Mouse (Mus musculus) hindbrain, embryonic 15.5 days (tissue): ENCODE results near the gene Tesc. TPM values are rescaled to one million over a fixed set of nuclear protein-coding genes. Genes with fewer than 3 reads are reported as not detected.

Source experiments
- ATAC-seq: fragments of 200-750 bp; cut with Nextera tagmentation; 2 replicates; pipeline ENCODE4 v1.8.0; 2017; ENCODE audit warnings: low read depth, moderate number of reproducible peaks, moderate TSS enrichment; ENCODE audit not compliant: low FRiP score
- H3K27ac ChIP-seq: fragments of 300-500 bp; sonication (generic); replicated peaks from 2 replicates; pipeline ENCODE4 v1.5.1; 2015; ENCODE audit warnings: mild to moderate bottlenecking, inconsistent platforms
- H3K27me3 ChIP-seq: fragments of 300-500 bp; sonication (generic); 2 replicates; pipeline ENCODE4 v1.6.1; 2015; ENCODE audit warnings: control low read depth, inconsistent platforms
- H3K36me3 ChIP-seq: fragments of 300-500 bp; sonication (generic); 2 replicates; pipeline ENCODE4 v1.6.1; 2015; ENCODE audit warnings: control low read depth, inconsistent platforms
- H3K4me1 ChIP-seq: fragments of 300-500 bp; sonication (generic); replicated peaks from 2 replicates; pipeline ENCODE4 v1.6.1; 2015; ENCODE audit warnings: control low read depth, inconsistent platforms
- H3K4me2 ChIP-seq: fragments of 300-500 bp; sonication (generic); 2 replicates; pipeline ENCODE4 v1.6.1; 2015; ENCODE audit warnings: moderate library complexity, mild to moderate bottlenecking, inconsistent platforms
- H3K4me3 ChIP-seq: fragments of 300-500 bp; sonication (generic); 2 replicates; pipeline ENCODE4 v1.5.1; 2015; ENCODE audit warnings: mild to moderate bottlenecking, inconsistent platforms
- H3K9ac ChIP-seq: fragments of 300-500 bp; sonication (generic); 2 replicates; pipeline ENCODE4 v1.6.1; 2015; ENCODE audit warnings: inconsistent platforms
- H3K9me3 ChIP-seq: fragments of 300-500 bp; sonication (generic); 2 replicates; pipeline ENCODE4 v1.6.1; 2016; ENCODE audit warnings: control low read depth, inconsistent platforms
- WGBS: fragments of 180-500 bp; shearing (Covaris S2); methylation state at CpG from one replicate; pipeline ENCODE4 v1.1.7; 2015; 5-methylcytosine and 5-hydroxymethylcytosine counted together
- polyA plus RNA-seq: library from polyadenylated mRNA; unstranded; fragments of >200 nt; fragmentation: Nextera tagmentation; extraction: Ambion mirVana; gene quantifications from 2 replicates; pipeline ENCODE4 v1.2.1, GENCODE M21; 2015

Tesc gene
- polyA plus RNA-seq, 1 experiment from 2014 or later: 2.9 TPM

DNA sequence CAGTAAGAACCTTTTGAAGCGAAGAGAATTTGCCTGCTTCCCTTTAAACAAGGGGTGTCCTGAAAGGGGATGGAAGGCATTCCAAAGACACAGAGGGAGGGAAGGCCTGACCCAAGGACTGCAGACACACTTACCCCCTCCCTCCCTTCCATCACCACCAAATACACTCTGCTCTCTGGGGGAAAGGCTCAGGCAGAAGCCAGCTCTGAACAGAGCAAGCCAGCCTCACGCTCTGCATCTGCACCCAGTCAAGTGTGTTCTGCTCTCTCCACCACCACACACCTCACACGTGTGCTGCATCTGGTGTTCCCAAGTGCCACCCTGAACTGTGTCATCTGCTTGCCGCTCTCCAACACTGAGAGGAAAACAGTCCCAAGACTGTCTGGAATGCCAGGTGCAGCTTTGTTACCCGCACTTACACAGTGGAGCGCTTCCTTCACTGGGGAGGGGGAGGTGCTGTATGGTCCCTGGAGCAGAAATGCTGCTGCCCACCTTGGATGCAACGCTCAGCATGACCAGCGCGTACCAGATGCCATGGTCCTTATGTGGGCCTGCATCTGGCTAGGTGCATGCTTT lies 53.9 kb downstream of the Tesc start:
- Histone ChIP-seq H3K27me3 (no peaks in the 10 kb centered on the region), H3K4me1 (peaks cover 89% of the 10 kb centered on the region), H3K27ac (no peak overlapping the region)

DNA sequence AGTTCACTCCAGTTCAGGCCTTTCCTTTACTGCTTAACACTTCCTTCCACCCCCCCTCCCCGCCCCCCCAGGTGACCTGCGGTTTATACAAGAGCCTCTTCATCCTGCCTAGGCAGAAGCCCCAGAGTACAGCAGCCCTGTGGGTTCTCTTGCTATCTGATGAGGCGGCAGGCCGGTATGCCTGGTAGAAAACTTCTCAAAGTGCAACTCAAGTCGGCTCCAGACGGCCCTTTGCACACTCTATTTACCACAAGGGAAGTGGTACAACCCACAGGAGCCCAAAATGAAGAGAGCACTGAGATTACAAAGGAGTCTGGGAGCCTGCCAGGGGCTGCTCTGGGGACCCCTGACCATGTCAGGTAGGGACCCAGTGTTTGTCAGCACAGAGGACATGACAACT lies 54.5 kb downstream of the Tesc start:
- Histone ChIP-seq H3K4me3 (no peak overlapping the region), H3K27me3 (no peaks in the 10 kb centered on the region), H3K9ac (no peak overlapping the region), H3K4me1 (peaks cover 89% of the 10 kb centered on the region), H3K36me3 (no peaks in the 10 kb centered on the region), H3K9me3 (no peaks in the 10 kb centered on the region), H3K27ac (no peak overlapping the region), H3K4me2 (no peak overlapping the region)
- WGBS: 80% methylated on average over 6 of the region's 6 CpGs
- ATAC-seq: no peak

More for the DNA sequence above, 53.9 kb downstream of the Tesc start:
- no peaks in the 10 kb centered on the region for H3K9me3 ChIP-seq
- H3K4me2 ChIP-seq: no peak overlapping the region
- H3K9ac ChIP-seq: no peak overlapping the region
- WGBS: 66% methylated on average over 9 of the region's 9 CpGs
- H3K4me3 ChIP-seq: no peak overlapping the region
- ATAC-seq: no peak
- H3K36me3 ChIP-seq: no peaks in the 10 kb centered on the region

DNA sequence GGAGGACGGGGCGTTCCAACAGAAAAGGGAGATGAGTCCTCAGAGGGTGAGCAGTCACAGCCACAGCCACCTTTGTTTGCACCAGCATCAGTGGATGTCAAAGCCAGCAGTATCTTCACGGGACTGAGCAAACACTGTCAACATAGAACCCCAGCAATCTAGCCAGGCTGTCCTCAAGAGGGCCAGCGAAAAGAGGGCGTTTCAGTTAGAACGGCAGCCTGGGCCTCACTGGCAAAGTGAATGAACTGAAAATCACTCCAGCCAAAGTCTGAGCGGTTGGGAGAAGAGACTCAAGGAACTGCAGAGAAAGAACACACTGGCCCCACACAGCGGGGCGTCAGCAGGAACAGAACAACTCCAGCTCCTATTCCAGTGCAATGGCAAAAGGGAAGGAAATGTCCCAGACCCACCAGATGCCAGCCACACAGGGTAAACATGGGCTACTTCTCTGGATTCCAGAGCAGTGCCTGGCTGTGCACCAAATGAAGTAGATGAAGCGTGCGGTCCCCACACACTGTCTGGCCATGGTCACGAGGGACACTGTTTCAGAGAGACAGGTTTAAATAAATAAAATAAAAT lies 55.6 kb downstream of the Tesc start:
- H3K4me3 ChIP-seq: no peak overlapping the region
- H3K4me1 ChIP-seq: peaks cover 83% of the 10 kb centered on the region
- H3K27ac ChIP-seq: peak overlapping the region; percentile 70
- no peaks in the 10 kb centered on the region for H3K27me3 ChIP-seq
- H3K9ac ChIP-seq: no peak overlapping the region
- H3K9me3 ChIP-seq: no peaks in the 10 kb centered on the region
- ATAC-seq: 0 out of 2 replicates have a peak, but pooled peaks have one; percentile 20
- WGBS: 47% methylated on average over 12 of the region's 12 CpGs
- no peak overlapping the region for H3K4me2 ChIP-seq
- no peaks in the 10 kb centered on the region for H3K36me3 ChIP-seq

DNA sequence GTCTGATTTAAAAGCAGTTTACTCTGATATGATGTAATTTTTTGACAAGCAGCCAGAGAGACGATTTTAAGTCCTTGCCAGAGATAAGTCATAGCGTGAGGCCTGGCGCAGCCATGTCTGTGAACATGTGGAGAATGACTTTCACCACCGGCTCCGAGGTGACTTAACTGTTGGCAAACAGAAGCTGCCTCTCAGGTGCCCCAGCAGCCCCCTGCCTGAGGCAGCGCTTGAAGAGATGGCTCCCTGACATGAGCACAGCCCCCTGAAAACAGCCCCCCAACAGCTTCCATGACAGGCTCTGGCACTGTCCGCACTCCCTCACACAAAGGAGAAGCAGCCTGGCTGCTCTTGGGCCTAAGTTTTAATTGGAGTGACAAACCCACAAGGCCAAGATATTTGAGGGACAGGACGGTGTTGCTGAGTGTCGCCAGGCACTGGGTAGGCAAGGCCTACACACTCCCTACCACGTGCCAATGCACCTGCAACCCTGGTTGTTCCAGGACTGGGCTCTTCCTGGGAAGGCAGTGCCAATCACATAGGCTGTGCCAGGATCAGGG lies 56.7 kb downstream of the Tesc start:
- WGBS: 44% methylated on average over 10 of the region's 10 CpGs
- H3K27me3 ChIP-seq: no peaks in the 10 kb centered on the region
- peaks cover 85% of the 10 kb centered on the region for H3K4me1 ChIP-seq
- H3K27ac ChIP-seq: peak overlapping the region; percentile 76
- H3K9me3 ChIP-seq: no peaks in the 10 kb centered on the region
- H3K36me3 ChIP-seq: no peaks in the 10 kb centered on the region
- H3K4me3 ChIP-seq: no peak overlapping the region
- peak; percentile 44 for ATAC-seq
- no peak overlapping the region for H3K4me2 ChIP-seq
- H3K9ac ChIP-seq: peak overlapping the region; percentile 29; the same call in 1 of the 2 replicates

DNA sequence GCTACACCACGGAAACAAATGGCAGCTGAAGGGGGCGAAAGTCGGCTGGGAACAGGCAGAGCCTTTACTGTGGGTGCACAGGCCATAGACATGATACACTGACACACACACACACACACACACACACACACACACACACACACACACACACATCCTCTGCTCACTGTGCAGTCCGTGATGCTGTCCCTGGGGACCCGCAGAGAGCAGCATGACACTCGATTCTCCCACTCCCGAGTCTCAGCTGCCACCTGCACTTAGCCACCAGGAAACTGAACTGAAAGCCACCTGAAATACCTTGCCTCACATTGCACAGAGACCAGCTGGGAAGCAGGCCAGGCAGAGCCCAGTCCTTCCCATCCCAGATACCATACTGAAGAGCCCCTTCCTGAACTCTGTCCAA lies 57.8 kb downstream of the Tesc start:
- no peak for ATAC-seq
- Histone ChIP-seq H3K36me3 (no peaks in the 10 kb centered on the region), H3K4me2 (no peak overlapping the region), H3K4me3 (no peak overlapping the region), H3K27me3 (no peaks in the 10 kb centered on the region), H3K4me1 (peaks cover 85% of the 10 kb centered on the region), H3K9me3 (no peaks in the 10 kb centered on the region), H3K9ac (no peak overlapping the region), H3K27ac (peak overlapping the region; percentile 76; the same call in 1 of the 2 replicates)
- 46% methylated on average over 7 of the region's 7 CpGs for WGBS

DNA sequence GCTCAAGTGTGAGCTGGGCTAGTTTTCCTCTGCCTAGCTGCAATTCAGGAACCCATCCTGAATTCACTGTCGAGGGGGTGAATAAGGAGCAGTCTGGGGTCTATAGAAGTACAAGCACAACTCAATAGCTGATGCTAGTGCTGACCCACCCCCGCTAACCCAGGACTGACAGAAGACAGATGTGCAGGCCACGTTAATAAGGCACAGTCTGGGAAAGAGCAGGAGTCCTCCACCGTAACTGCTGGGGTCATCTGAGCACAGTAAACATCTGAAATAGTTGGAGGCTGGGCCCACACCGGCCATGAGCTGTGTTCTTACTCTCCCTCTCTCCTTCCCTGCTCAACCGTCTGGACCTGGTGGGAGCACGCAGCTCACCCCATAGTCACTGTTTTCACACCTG lies 59.4 kb downstream of the Tesc start:
- no peaks in the 10 kb centered on the region for H3K27me3 ChIP-seq
- H3K27ac ChIP-seq: no peak overlapping the region
- WGBS: 41% methylated on average over 7 of the region's 7 CpGs
- no peak overlapping the region for H3K9ac ChIP-seq
- H3K4me1 ChIP-seq: peaks cover 71% of the 10 kb centered on the region
- H3K36me3 ChIP-seq: peaks cover 12% of the 10 kb centered on the region
- H3K4me2 ChIP-seq: no peak overlapping the region
- H3K4me3 ChIP-seq: no peak overlapping the region
- no peak for ATAC-seq
- H3K9me3 ChIP-seq: no peaks in the 10 kb centered on the region

DNA sequence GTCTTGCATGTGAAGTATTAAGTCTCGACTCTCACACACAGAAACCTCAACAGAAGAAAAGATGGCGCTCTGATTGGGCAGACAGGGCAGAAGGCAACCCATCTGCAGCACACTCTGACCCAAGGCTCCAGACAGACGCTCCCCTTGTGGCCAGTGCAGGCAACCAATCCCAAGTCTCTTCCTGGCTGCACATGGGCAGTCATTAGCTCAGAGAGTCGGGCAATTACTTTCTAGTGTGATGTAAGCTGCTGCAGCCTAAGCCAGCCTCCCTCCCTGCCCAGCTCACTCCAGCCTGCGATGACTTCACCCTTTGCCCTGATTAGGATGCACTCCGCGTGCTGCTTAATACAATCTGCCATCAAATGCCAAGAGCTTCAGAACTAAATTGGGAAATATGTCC lies 61.6 kb downstream of the Tesc start:
- Histone ChIP-seq H3K4me3 (no peak overlapping the region), H3K27ac (peak overlapping the region; percentile 66), H3K36me3 (peaks cover 17% of the 10 kb centered on the region), H3K4me2 (no peak overlapping the region), H3K9me3 (no peaks in the 10 kb centered on the region), H3K9ac (no peak overlapping the region), H3K4me1 (peaks cover 52% of the 10 kb centered on the region), H3K27me3 (no peaks in the 10 kb centered on the region)
- ATAC-seq: peak; percentile 75
- 42% methylated on average over 7 of the region's 7 CpGs for WGBS

DNA sequence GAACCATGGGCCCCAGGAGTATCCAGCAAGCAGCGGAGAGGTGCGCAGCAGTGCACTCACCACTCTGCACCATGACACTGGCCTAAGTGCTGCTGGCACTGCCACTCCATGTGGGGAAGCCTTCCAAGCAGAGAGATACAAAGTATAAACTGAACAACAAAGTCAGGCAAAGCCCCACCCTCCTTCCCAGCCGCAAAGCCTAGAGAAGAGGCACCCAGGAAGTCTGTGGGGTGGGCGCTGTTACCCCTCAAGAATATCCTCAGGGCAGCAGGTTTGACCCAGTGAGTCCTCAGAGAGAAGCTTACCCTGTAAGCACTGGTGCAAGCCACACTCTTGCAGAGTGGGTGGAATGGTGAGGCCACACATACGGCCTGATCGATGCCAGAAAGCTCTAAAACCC lies 62.6 kb downstream of the Tesc start:
- Histone ChIP-seq H3K4me2 (no peak overlapping the region), H3K4me3 (no peak overlapping the region), H3K9me3 (no peaks in the 10 kb centered on the region), H3K27me3 (no peaks in the 10 kb centered on the region), H3K36me3 (peaks cover 22% of the 10 kb centered on the region), H3K9ac (0 out of 2 replicates have a peak overlapping the region, but pooled peaks have one; percentile 6), H3K4me1 (peaks cover 46% of the 10 kb centered on the region), H3K27ac (peak overlapping the region; percentile 66)
- 93% methylated on average over 6 of the region's 6 CpGs for WGBS
- ATAC-seq: no peak

DNA sequence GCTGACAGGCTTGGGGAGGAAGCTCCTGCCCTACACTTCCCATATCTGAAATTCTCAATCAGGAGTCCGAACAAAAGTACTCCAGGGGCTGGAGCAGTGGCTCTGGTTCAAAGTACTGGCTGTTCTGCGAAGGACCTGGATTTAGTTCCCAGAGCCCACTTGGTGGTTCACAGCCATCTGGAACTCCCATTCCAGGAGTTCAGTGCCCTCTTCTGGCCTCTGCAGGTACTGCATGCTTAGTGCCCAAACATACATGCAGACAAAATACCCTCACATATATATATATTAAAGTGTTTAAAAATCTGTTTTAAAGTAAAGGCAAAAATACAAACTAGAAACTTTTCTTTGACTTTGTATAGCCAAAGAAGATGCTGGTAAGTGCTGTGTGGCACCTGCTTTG lies 63.3 kb downstream of the Tesc start:
- no peak overlapping the region for H3K9ac ChIP-seq
- H3K27ac ChIP-seq: no peak overlapping the region
- H3K27me3 ChIP-seq: no peaks in the 10 kb centered on the region
- peaks cover 39% of the 10 kb centered on the region for H3K4me1 ChIP-seq
- no peak overlapping the region for H3K4me2 ChIP-seq
- no peak for ATAC-seq
- no peak overlapping the region for H3K4me3 ChIP-seq
- 97% methylated on average over 2 of the region's 2 CpGs for WGBS
- no peaks in the 10 kb centered on the region for H3K9me3 ChIP-seq
- H3K36me3 ChIP-seq: peaks cover 26% of the 10 kb centered on the region

DNA sequence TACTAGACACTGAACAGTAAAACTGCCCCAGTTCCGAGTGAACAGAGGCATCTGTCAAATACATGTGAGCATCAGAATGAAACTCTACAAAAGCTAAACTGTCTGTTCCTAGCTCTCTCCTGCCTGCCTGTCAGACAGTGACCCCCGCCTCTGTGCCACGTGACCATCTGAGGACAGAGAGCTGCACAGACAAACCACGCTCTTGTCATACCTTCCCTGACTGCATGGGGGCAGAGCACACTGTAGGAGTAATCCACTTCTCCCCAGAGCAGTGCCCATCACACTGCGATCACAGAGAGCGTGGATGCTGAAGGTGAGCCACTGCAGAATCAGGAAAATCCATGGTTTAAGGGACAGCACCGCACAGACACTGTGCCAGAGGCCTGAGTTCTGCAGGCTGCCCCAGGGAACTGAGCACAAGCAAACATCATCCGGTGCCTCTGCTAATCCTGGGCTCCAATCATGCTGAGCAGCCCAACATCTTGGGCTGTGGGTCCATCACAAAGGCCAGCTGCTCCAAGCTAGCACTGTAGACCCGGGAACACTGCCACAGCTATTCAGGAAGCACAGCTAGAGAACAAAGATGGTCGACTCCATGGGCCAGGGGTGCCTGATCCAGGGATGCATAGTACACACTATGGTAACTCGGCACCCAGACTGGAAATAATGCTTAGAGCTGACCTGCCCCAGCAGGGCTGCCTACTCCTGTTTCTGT lies 65.9 kb downstream of the Tesc start:
- H3K4me2 ChIP-seq: no peak overlapping the region
- peak overlapping the region; percentile 50 for H3K27ac ChIP-seq
- H3K4me3 ChIP-seq: no peak overlapping the region
- H3K9ac ChIP-seq: no peak overlapping the region
- peaks cover 26% of the 10 kb centered on the region for H3K36me3 ChIP-seq
- H3K27me3 ChIP-seq: no peaks in the 10 kb centered on the region
- no peaks in the 10 kb centered on the region for H3K9me3 ChIP-seq
- whole genome bisulfite sequencing: 68% methylated on average over 11 of the region's 11 CpGs
- ATAC-seq: no peak
- H3K4me1 ChIP-seq: peaks cover 30% of the 10 kb centered on the region

DNA sequence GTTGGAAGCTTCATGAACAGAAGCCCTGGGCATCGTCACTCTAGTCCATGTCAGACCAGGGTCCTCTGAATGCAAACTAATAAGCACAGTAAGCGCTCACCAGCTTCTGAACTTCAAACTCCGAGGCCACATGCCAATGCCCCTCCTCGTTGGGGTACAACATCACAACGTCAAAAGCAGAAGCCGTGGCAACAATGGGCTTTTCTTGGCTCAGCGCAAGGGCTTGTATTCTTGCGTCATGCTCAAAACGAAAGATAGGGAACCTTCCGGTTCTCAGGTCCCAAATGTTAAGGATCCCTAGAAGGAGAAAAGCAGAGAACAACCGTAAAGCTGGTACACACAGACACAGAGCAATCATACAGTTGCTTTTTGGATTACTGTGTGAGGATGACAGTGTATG lies 67.9 kb downstream of the Tesc start:
- no peak for ATAC-seq
- no peak overlapping the region for H3K4me3 ChIP-seq
- 81% methylated on average over 11 of the region's 11 CpGs for WGBS
- no peak overlapping the region for H3K9ac ChIP-seq
- peaks cover 30% of the 10 kb centered on the region for H3K4me1 ChIP-seq
- H3K27me3 ChIP-seq: no peaks in the 10 kb centered on the region
- peaks cover 26% of the 10 kb centered on the region for H3K36me3 ChIP-seq
- H3K9me3 ChIP-seq: no peaks in the 10 kb centered on the region
- H3K4me2 ChIP-seq: no peak overlapping the region
- no peak overlapping the region for H3K27ac ChIP-seq

DNA sequence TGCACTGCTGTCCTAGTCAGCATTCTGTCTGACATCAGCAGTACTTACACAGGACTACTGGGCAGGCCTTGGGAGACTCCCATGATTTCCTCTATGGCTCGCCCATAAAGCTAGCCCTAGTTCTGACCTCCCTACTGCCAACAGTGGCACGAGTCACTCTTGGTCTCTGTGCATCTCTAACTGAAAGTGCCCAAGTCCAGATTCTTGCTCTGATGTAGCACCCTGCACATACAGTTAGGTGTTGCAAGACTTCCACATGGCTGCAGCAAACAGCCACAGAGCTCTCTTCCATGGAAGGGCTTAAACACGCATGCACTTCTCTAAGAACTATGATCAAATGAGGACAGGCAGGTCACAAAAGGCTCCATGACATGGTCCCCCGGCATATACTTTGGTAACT lies 68.3 kb downstream of the Tesc start:
- Histone ChIP-seq H3K9me3 (no peaks in the 10 kb centered on the region), H3K27ac (0 out of 2 replicates have a peak overlapping the region, but pooled peaks have one; percentile 1), H3K9ac (no peak overlapping the region), H3K4me2 (no peak overlapping the region), H3K27me3 (no peaks in the 10 kb centered on the region), H3K4me1 (peaks cover 35% of the 10 kb centered on the region), H3K36me3 (peaks cover 23% of the 10 kb centered on the region), H3K4me3 (no peak overlapping the region)
- 91% methylated on average over 4 of the region's 4 CpGs for WGBS
- ATAC-seq: no peak
